In the genomic region with DNA sequence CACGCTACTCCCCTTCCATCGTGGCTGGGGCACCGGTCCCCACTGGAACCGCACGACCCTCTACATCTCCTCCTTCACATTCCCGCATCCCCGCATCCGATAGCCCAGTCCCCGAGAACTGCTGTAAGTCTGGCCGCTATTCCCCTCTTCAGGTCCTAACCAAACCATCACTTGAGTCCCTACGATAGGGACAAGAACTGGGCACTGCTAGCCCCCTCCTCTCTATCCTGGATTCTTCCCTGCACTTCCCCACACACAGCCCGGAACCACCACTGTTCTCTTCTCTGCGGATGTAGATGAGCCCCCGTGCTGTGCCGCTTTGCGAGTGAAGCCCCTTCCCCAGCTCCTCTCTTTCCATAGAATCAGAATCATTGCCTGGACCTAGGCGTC, we compare ENCODE assay signal across 10 mouse cellular contexts. TPM values are rescaled to one million over a fixed set of nuclear protein-coding genes. Genes with fewer than 3 reads are reported as not detected.
A peak's percentile ranks its signal among the peaks of the same experiment; 100 is the strongest.
DNase-seq lines count a peak whose midpoint lies in the region; ATAC-seq and TF ChIP-seq lines count a peak whose summit lies in the region.
"Had no signal": no experiment of that assay in that cellular context is flagged by ENCODE, and none has a peak within 500 bp of the region (broad histone marks: within the 10 kb centered on the region; RNA-seq: fewer than 3 reads in every experiment).

No protein-coding gene starts in this region.

- no peak overlapping the region for H3K27ac ChIP-seq in heart, embryonic 11.5 days (ENCODE audit: low read depth, low read length)
- H3K27ac ChIP-seq in heart, adult 2 months = no peak overlapping the region
- H3K27ac ChIP-seq in ES-E14 (ENCODE audit: insufficient read depth, low read depth, low read length, poor library complexity, severe bottlenecking) = no peak overlapping the region
- no peak overlapping the region for H3K27ac ChIP-seq in hindbrain, embryonic 11.5 days (ENCODE audit: low read depth, low read length)
- no peak overlapping the region for H3K27ac ChIP-seq in midbrain, embryonic 11.5 days (ENCODE audit: low read depth, low read length)
- H3K27ac ChIP-seq: liver, embryonic 15.5 days had no signal

- H3K4me3 ChIP-seq in heart, embryonic 11.5 days (ENCODE audit: low read depth, low read length) = peak overlapping the region; percentile 65
- H3K4me3 ChIP-seq in heart, adult 2 months = no peak overlapping the region
- peak overlapping the region; percentile 77 to 81; a peak in 3 of 4 replicates for H3K4me3 ChIP-seq in ES-E14 (ENCODE audit: insufficient read depth in 1 of 2, low read depth in 1 of 2, low read length in 2 of 2, poor library complexity in 1 of 2, severe bottlenecking in 1 of 2)
- H3K4me3 ChIP-seq in hindbrain, embryonic 11.5 days (ENCODE audit: low read depth, low read length) = peak overlapping the region; percentile 73
- H3K4me3 ChIP-seq in midbrain, embryonic 11.5 days (ENCODE audit: low read depth, low read length) = peak overlapping the region; percentile 59

- no peak for DNase-seq in heart, adult 2 months
- DNase-seq in ES-E14 (ENCODE audit: low read depth, low spot score) = no peak
- DNase-seq in hindbrain, embryonic 11.5 days (ENCODE audit: low spot score) = no peak
- DNase-seq in midbrain, embryonic 11.5 days (ENCODE audit: low spot score, missing footprints) = peak; percentile 92
- DNase-seq in right cerebral cortex, adult 2 months (ENCODE audit: low spot score in 2 of 2) = no peak
- no peak for DNase-seq in frontal cortex, postnatal 14 days (ENCODE audit: low spot score in 2 of 2)
- DNase-seq: kidney, adult 8-10 months had no signal

- TF ChIP-seq CTCF in heart, adult 2 months (IDR thresholded peaks at IDR 0.05) = no peak

- no peak for TF ChIP-seq EP300 in heart, adult 2 months (IDR thresholded peaks at IDR 0.05; ENCODE audit: insufficient read depth, low read depth, low read length)

- no peaks in the 10 kb centered on the region for H3K9me3 ChIP-seq in heart, embryonic 11.5 days (replicated peaks; ENCODE audit: control insufficient read depth, low read length)
- no peaks in the 10 kb centered on the region for H3K9me3 ChIP-seq in ES-E14 (ENCODE audit: control insufficient read depth, insufficient read depth, low read depth, low read length)
- no peaks in the 10 kb centered on the region for H3K9me3 ChIP-seq in hindbrain, embryonic 11.5 days (ENCODE audit: control insufficient read depth, low read length)
- H3K9me3 ChIP-seq in midbrain, embryonic 11.5 days (ENCODE audit: control insufficient read depth, low read length) = no peaks in the 10 kb centered on the region
- H3K9me3 ChIP-seq: liver, embryonic 15.5 days had no signal

- WGBS in heart, embryonic 11.5 days (ENCODE audit: insufficient replicate concordance) = 2% methylated on average over 16 of the region's 17 CpGs
- 5% methylated on average over 16 of the region's 17 CpGs for WGBS in heart, adult 2 months
- 1% methylated on average over 17 of the region's 17 CpGs for whole genome bisulfite sequencing in hindbrain, embryonic 11.5 days
- WGBS in midbrain, embryonic 11.5 days = under 1% methylated on average over 17 of the region's 17 CpGs

- H3K36me3 ChIP-seq in heart, embryonic 11.5 days (ENCODE audit: control insufficient read depth, insufficient read depth, low read length) = no peaks in the 10 kb centered on the region
- H3K36me3 ChIP-seq in heart, adult 2 months (ENCODE audit: control insufficient read depth, insufficient read depth, low read length) = no peaks in the 10 kb centered on the region
- H3K36me3 ChIP-seq in ES-E14 (ENCODE audit: control insufficient read depth, insufficient read depth, low read length, poor library complexity, severe bottlenecking) = no peaks in the 10 kb centered on the region
- no peaks in the 10 kb centered on the region for H3K36me3 ChIP-seq in hindbrain, embryonic 11.5 days (ENCODE audit: control insufficient read depth, insufficient read depth, low read length)
- H3K36me3 ChIP-seq in midbrain, embryonic 11.5 days (ENCODE audit: control insufficient read depth, insufficient read depth, low read length) = no peaks in the 10 kb centered on the region

- peaks cover 59% of the 10 kb centered on the region for H3K27me3 ChIP-seq in heart, embryonic 11.5 days (ENCODE audit: control insufficient read depth, insufficient read depth, low read length)
- peaks cover 6% of the 10 kb centered on the region for H3K27me3 ChIP-seq in heart, adult 2 months (ENCODE audit: control insufficient read depth, insufficient read depth, low read length)
- H3K27me3 ChIP-seq in hindbrain, embryonic 11.5 days (ENCODE audit: control insufficient read depth, insufficient read depth, low read length) = peaks cover 11% of the 10 kb centered on the region
- peaks cover 7% of the 10 kb centered on the region for H3K27me3 ChIP-seq in midbrain, embryonic 11.5 days (ENCODE audit: control insufficient read depth, insufficient read depth, low read length)

- H3K4me1 ChIP-seq in heart, embryonic 11.5 days (ENCODE audit: control insufficient read depth, insufficient read depth, low read length) = 0 out of 2 replicates have a peak, but pooled peaks cover 2% of the 10 kb centered on the region
- H3K4me1 ChIP-seq in heart, adult 2 months (ENCODE audit: control insufficient read depth, insufficient read depth, low read length) = no peaks in the 10 kb centered on the region
- peaks cover 0 to 5% of the 10 kb centered on the region in 2 experiments; a peak in 2 of 4 replicates for H3K4me1 ChIP-seq in ES-E14 (ENCODE audit: control insufficient read depth in 2 of 2, insufficient read depth in 2 of 2, low read length in 2 of 2, poor library complexity in 1 of 2)
- H3K4me1 ChIP-seq in hindbrain, embryonic 11.5 days (replicated peaks; ENCODE audit: control insufficient read depth, insufficient read depth, low read length) = no peaks in the 10 kb centered on the region
- H3K4me1 ChIP-seq in midbrain, embryonic 11.5 days (ENCODE audit: control insufficient read depth, insufficient read depth, low read length) = peaks cover 7% of the 10 kb centered on the region; the same call in 1 of the 2 replicates

- in situ Hi-C loops in ES-E14 (cut with MboI; ENCODE audit: low sequenced_read_pairs in 2 of 2, unreplicated experiment in 2 of 2) = no loop called here

- H3K79me2 ChIP-seq in heart, adult 2 months (replicated peaks; ENCODE audit: control insufficient read depth, insufficient read depth, low read length) = no peaks in the 10 kb centered on the region

- H3K4me2 ChIP-seq in heart, embryonic 11.5 days = peak overlapping the region; percentile 95
- peak overlapping the region; percentile 89 for H3K4me2 ChIP-seq in hindbrain, embryonic 11.5 days (replicated peaks; ENCODE audit: low read depth, low read length)
- H3K4me2 ChIP-seq in midbrain, embryonic 11.5 days = peak overlapping the region; percentile 90

- no peak for TF ChIP-seq POLR2A in heart, adult 2 months (IDR thresholded peaks at IDR 0.05; ENCODE audit: insufficient read depth, low read depth, low read length)

- ATAC-seq in heart, embryonic 11.5 days (replicated peaks; ENCODE audit: insufficient number of reproducible peaks, low FRiP score, low TSS enrichment) = no peak
- ATAC-seq in hindbrain, embryonic 11.5 days (ENCODE audit: low FRiP score) = no peak
- peak; percentile 12; the same call in 1 of the 2 replicates for ATAC-seq in midbrain, embryonic 11.5 days (ENCODE audit: low FRiP score)
- ATAC-seq in monocyte, adult 5-6 weeks (replicated peaks; ENCODE audit: insufficient number of reproducible peaks, low FRiP score, low TSS enrichment, poor library complexity, severe bottlenecking) = no peak

- intact Hi-C loops in heart, adult 2 months (cut with DNase I) = loop anchor here (2.0 kb wide), 1 partner anchor 157 kb away; a partner anchor contains a TSS

- no peak overlapping the region for H3K9ac ChIP-seq in heart, embryonic 11.5 days (ENCODE audit: low read depth, low read length)
- no peak overlapping the region for H3K9ac ChIP-seq in heart, adult 2 months (ENCODE audit: low read depth, low read length)
- peak overlapping the region; percentile 82; the same call in 1 of the 2 replicates for H3K9ac ChIP-seq in ES-E14 (ENCODE audit: insufficient read depth, low read depth, low read length, poor library complexity, severe bottlenecking)
- H3K9ac ChIP-seq in hindbrain, embryonic 11.5 days (ENCODE audit: low read depth, low read length) = peak overlapping the region; percentile 78
- H3K9ac ChIP-seq in midbrain, embryonic 11.5 days (ENCODE audit: low read length) = peak overlapping the region; percentile 78
- H3K9ac ChIP-seq: liver, embryonic 15.5 days had no signal

RNA-seq across cellular contexts. Expression of a gene that starts 1.3 kb away (rescaled TPM):
- 1.4 and 2.0 TPM in 2 replicates for polyA plus RNA-seq in heart, embryonic 11.5 days (2014; fragmentation: Nextera tagmentation; extraction: Ambion mirVana)
- not detected for total RNA-seq in heart, adult 2 months (2021)
- not detected in 2 replicates for polyA plus RNA-seq in heart, adult 2 months (2012; rRNA removed)
- total RNA-seq in ES-E14 (2012; rRNA removed) = 4.5 and 8.5 TPM in 2 replicates
- 14.5 and 17.2 TPM in 2 replicates for polyA plus RNA-seq in hindbrain, embryonic 11.5 days (2014; fragmentation: Nextera tagmentation; extraction: Ambion mirVana)
- polyA plus RNA-seq in midbrain, embryonic 11.5 days (2014; fragmentation: Nextera tagmentation; extraction: Ambion mirVana) = 18.9 and 20.3 TPM in 2 replicates
- not detected in 3 replicates for total RNA-seq in monocyte, adult 5-6 weeks (2017)
- polyA plus RNA-seq: liver, embryonic 15.5 days had no signal

RNA-seq across cellular contexts. Expression of a gene that starts 13.9 kb away (rescaled TPM):
- polyA plus RNA-seq in heart, embryonic 11.5 days (2014; fragmentation: Nextera tagmentation; extraction: Ambion mirVana) = 0.39 and 0.94 TPM in 2 replicates
- total RNA-seq in heart, adult 2 months (2021) = 1 to 10 TPM; 3.9 to 5.5 TPM
- polyA plus RNA-seq in heart, adult 2 months (2012; rRNA removed) = 7.2 and 7.8 TPM in 2 replicates
- 0.32 and 0.36 TPM in 2 replicates for total RNA-seq in ES-E14 (2012; rRNA removed)
- 0.23 TPM in 1 of 2 replicates, not detected in the other for polyA plus RNA-seq in hindbrain, embryonic 11.5 days (2014; fragmentation: Nextera tagmentation; extraction: Ambion mirVana)
- 0.21 and 0.26 TPM in 2 replicates for polyA plus RNA-seq in midbrain, embryonic 11.5 days (2014; fragmentation: Nextera tagmentation; extraction: Ambion mirVana)
- total RNA-seq in monocyte, adult 5-6 weeks (2017) = 6.2 to 9.9 TPM (median 7.8 TPM) in 3 replicates

RNA-seq across cellular contexts. Expression of a gene that starts 53.1 kb away (rescaled TPM):
- 14.2 and 19.0 TPM in 2 replicates for polyA plus RNA-seq in heart, embryonic 11.5 days (2014; fragmentation: Nextera tagmentation; extraction: Ambion mirVana)
- total RNA-seq in heart, adult 2 months (2021) = 100 to 1,000 TPM; 110 to 118 TPM
- 83.8 and 99.1 TPM in 2 replicates for polyA plus RNA-seq in heart, adult 2 months (2012; rRNA removed)
- 4.9 and 5.8 TPM in 2 replicates for total RNA-seq in ES-E14 (2012; rRNA removed)
- polyA plus RNA-seq in hindbrain, embryonic 11.5 days (2014; fragmentation: Nextera tagmentation; extraction: Ambion mirVana) = 9.2 and 10.7 TPM in 2 replicates
- 11.3 and 11.6 TPM in 2 replicates for polyA plus RNA-seq in midbrain, embryonic 11.5 days (2014; fragmentation: Nextera tagmentation; extraction: Ambion mirVana)
- 8.7 to 15.0 TPM (median 10.3 TPM) in 3 replicates for total RNA-seq in monocyte, adult 5-6 weeks (2017)

RNA-seq across cellular contexts. Expression of a gene that starts 53.7 kb away (rescaled TPM):
- not detected in 2 replicates for polyA plus RNA-seq in heart, embryonic 11.5 days (2014; fragmentation: Nextera tagmentation; extraction: Ambion mirVana)
- not detected for total RNA-seq in heart, adult 2 months (2021)
- 0.12 TPM in 1 of 2 replicates, not detected in the other for polyA plus RNA-seq in heart, adult 2 months (2012; rRNA removed)
- total RNA-seq in ES-E14 (2012; rRNA removed) = 0.16 and 0.85 TPM in 2 replicates
- polyA plus RNA-seq in hindbrain, embryonic 11.5 days (2014; fragmentation: Nextera tagmentation; extraction: Ambion mirVana) = 0.11 TPM in 1 of 2 replicates, not detected in the other
- not detected in 2 replicates for polyA plus RNA-seq in midbrain, embryonic 11.5 days (2014; fragmentation: Nextera tagmentation; extraction: Ambion mirVana)
- not detected in 3 replicates for total RNA-seq in monocyte, adult 5-6 weeks (2017)
- polyA plus RNA-seq: liver, embryonic 15.5 days had no signal

Comparison
In these comparisons a context has a peak if more than half of its experiments do, and no peak if none do; other contexts are left out.
1. H3K9ac ChIP-seq: peak in ES-E14 (single experiment), hindbrain, embryonic 11.5 days (single experiment) and midbrain, embryonic 11.5 days (single experiment); none in heart, embryonic 11.5 days (single experiment) and heart, adult 2 months (single experiment).
2. Peak in every context shown above with its lines, with median percentiles within 50 percentile points of each other: H3K4me2 ChIP-seq.